Mouse (Mus musculus): ENCODE measurements at regions not wholly inside any gene's neighbourhood (a gene's known extent, or its start where the extent isn't known, plus 50 kb on each side); places are given as distances from the start of the nearest gene placed in this dataset.

- TF ChIP-seq CTCF (IDR thresholded peaks at IDR 0.05; ENCODE audit: insufficient read depth, low read length) (no peak), POLR2A (IDR thresholded peaks at IDR 0.05; ENCODE audit: borderline replicate concordance, extremely low read depth, low read depth, low read length) (no peak)
These were observed 331.9 kb upstream of the N6amt1 start for GRCm38 (mm10) chr16:87022041-87022440.

Data from lung, adult 2 months (tissue).